Mouse (Mus musculus): Measurements from ENCODE around the gene Robo4. TPM values are rescaled to one million over a fixed set of nuclear protein-coding genes. Genes with fewer than 3 reads are reported as not detected.
A peak's percentile ranks its signal among the peaks of the same experiment; 100 is the strongest.

The Robo4 gene
- polyA plus RNA-seq (2015; fragmentation: Nextera tagmentation; extraction: Ambion mirVana): 18.9 and 21.6 TPM in 2 replicates

DNA sequence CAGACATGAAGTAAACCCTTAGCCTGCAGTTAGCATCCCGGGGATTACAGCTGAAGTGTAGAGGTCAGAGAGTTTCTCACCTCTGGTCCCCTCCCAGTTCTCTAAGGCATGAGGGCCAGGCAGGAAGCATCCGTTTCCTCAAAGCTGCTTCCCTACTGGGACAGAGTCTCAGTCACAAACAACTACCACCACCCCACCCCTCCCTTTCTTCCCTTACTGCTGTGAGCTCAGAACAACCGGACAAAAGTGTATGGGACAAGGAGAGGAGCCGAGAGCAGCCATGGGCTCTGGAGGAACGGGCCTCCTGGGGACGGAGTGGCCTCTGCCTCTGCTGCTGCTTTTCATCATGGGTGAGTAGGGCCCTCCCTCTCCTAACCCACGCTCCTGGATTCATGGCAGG is at the start of gene Robo4:
TSS of gene Robo4 (plus strand) at position 96 of the 400 bp plus-strand sequence.
- Histone ChIP-seq H3K27ac (ENCODE audit: low read length) (peak within 1 kb of the TSS; percentile 83), H3K4me1 (ENCODE audit: insufficient read depth, low read depth, low read length) (no peaks in the 10 kb centered on the region), H3K4me2 (replicated peaks; ENCODE audit: low read depth, low read length) (peak within 1 kb of the TSS; percentile 48), H3K9me3 (ENCODE audit: low read length) (no peaks in the 10 kb centered on the region), H3K9ac (replicated peaks; ENCODE audit: low read depth) (peak within 1 kb of the TSS; percentile 46), H3K27me3 (replicated peaks; ENCODE audit: insufficient read depth, low read length) (no peaks in the 10 kb centered on the region), H3K36me3 (ENCODE audit: insufficient read depth, low read length) (no peaks in the 10 kb centered on the region), H3K4me3 (ENCODE audit: low read depth, low read length) (peak within 1 kb of the TSS; percentile 42)
- 21% methylated on average over 7 of the region's 7 CpGs for WGBS
- peak; percentile 79 for DNase-seq (ENCODE audit: low spot score)
- TF ChIP-seq CTCF (IDR thresholded peaks at IDR 0.05): no peak
- peak; percentile 67; the same call in 1 of the 2 replicates for TF ChIP-seq EP300 (IDR thresholded peaks at IDR 0.05)
- ATAC-seq: peak; percentile 84

DNA sequence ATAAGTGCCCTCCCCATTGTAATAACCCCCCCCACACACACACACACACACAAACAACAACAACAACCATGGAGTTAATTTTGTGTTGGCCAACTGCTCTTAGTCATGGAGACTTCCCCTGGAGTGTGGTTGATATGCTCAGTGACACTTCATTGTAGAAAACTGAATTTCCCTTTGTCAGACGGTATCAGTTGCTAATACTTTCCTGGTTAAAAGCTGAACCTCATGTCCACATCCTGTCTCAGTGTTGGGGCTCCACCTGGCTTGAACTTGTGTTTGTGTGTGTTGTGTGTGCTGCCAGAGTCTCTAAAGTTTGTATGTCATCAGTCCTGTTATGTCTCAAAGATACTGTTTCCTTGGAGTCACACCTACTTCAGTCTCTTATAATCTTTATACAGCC is 47.2 kb upstream of the Robo4 start:
- Histone ChIP-seq H3K9ac (replicated peaks; ENCODE audit: low read depth) (no peak overlapping the region), H3K27me3 (replicated peaks; ENCODE audit: insufficient read depth, low read length) (no peaks in the 10 kb centered on the region), H3K4me1 (ENCODE audit: insufficient read depth, low read depth, low read length) (no peaks in the 10 kb centered on the region), H3K36me3 (ENCODE audit: insufficient read depth, low read length) (no peaks in the 10 kb centered on the region), H3K9me3 (ENCODE audit: low read length) (no peaks in the 10 kb centered on the region), H3K27ac (ENCODE audit: low read length) (no peak overlapping the region), H3K4me3 (ENCODE audit: low read depth, low read length) (no peak overlapping the region), H3K4me2 (replicated peaks; ENCODE audit: low read depth, low read length) (no peak overlapping the region)
- no peak for DNase-seq (ENCODE audit: low spot score)
- 43% methylated on average over 1 of the region's 1 CpGs for WGBS
- no peak for TF ChIP-seq CTCF (IDR thresholded peaks at IDR 0.05)
- no peak for TF ChIP-seq EP300 (IDR thresholded peaks at IDR 0.05)
- no peak for ATAC-seq

DNA sequence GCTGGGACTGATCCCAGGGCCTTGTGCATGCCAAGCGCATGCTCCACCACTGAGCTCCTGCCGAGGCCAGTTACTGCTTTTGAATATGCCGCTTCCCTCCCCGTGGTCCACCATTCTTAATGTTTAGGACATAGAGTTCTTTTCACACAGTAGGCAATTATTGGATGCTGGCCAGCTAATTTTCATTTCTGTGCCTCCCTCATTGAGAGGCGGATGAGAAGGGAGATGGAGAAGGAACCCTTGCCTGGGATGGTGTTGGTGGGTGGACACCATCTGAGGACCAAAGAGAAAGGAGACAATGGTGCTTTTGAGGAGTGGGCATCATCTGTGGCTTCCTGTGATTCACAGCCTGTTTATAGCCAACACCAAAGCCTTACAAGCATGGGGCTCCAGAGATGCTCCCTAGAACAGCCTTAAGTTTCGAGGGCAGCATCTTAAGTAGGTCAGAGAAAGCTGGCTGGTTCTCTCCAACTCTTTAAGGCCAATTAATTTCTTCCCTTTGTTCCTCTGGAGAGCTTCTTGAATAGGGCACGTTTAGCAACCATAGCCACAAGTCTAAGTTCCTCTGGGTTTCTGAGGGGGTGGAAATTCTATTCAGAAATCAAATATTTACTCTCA is 42.9 kb upstream of the Robo4 start:
- Histone ChIP-seq H3K4me2 (replicated peaks; ENCODE audit: low read depth, low read length) (no peak overlapping the region), H3K9ac (replicated peaks; ENCODE audit: low read depth) (no peak overlapping the region), H3K27ac (ENCODE audit: low read length) (peak overlapping the region; percentile 58), H3K27me3 (replicated peaks; ENCODE audit: insufficient read depth, low read length) (no peaks in the 10 kb centered on the region), H3K9me3 (ENCODE audit: low read length) (no peaks in the 10 kb centered on the region), H3K4me1 (ENCODE audit: insufficient read depth, low read depth, low read length) (0 out of 2 replicates have a peak, but pooled peaks cover 2% of the 10 kb centered on the region), H3K36me3 (ENCODE audit: insufficient read depth, low read length) (no peaks in the 10 kb centered on the region), H3K4me3 (ENCODE audit: low read depth, low read length) (no peak overlapping the region)
- ATAC-seq (peak; percentile 71), DNase-seq (ENCODE audit: low spot score) (peak; percentile 75)
- TF ChIP-seq CTCF (IDR thresholded peaks at IDR 0.05) (no peak), EP300 (IDR thresholded peaks at IDR 0.05) (no peak)
- WGBS: 58% methylated on average over 7 of the region's 7 CpGs

DNA sequence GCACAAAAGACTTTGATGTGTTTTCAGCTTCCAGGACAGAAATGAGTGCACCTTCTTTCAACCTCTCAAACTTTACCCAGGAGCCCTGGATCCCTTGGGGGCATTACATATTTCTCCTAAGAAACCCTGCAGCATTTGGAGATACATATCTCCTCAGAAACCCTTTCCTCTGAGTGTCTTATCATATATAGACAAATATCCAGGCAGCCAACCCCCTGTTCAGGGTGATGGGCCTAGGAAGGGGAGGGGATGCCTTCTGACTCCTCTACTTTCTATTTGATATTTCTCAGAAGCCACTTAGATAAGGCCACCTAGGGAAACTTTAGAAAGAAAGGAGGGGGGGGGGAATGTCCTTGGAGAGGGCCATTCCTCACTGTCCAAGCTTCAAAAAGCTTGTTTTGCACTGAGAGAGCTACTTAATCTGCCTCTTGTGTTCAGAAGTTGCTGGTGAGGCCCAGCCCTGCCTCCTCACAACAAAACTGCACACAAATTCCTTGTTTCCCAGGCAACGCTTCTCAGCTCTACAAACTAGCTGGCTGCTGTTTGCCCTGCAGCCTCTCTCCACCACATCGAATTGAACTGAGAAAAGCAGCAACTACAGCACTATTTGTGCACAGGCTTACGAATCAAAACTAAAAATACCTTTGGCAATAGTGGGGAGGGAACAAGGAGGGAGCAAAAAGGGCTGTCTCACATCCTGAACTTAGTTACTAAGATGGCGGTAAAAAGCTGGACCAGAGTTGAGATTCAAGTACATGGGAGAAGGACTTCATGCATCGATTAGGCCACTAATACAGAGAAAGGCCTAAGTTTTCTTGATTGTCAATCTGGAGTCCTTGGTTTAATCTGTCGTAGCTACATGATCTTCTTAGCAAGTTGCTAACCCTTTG is 42.1 kb upstream of the Robo4 start:
- no peak overlapping the region for H3K4me2 ChIP-seq (replicated peaks; ENCODE audit: low read depth, low read length)
- ATAC-seq: peak; percentile 95
- WGBS: 44% methylated on average over 6 of the region's 6 CpGs

DNA sequence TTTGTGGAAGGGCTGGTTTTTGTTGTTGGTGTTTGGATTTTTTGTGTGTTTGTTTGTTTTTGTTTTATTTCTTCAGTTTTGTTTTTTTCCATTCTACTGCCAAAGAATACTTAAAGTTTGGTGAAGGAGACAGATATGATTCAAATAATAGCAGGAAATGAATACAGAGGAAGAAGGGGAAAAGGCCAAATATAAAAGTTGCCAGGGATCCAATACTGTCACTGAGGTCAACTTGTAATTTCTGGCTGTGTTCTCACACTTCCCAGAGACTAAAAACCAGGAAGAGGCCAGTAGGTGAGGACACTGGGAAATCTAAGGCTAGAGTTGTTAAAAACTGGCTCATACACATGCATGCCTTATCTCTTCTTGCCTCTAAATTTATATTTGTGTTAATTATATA is 39.6 kb upstream of the Robo4 start:
- no peak overlapping the region for H3K9ac ChIP-seq (replicated peaks; ENCODE audit: low read depth)
- no peak overlapping the region for H3K4me2 ChIP-seq (replicated peaks; ENCODE audit: low read depth, low read length)
- H3K9me3 ChIP-seq (ENCODE audit: low read length): no peaks in the 10 kb centered on the region
- H3K4me1 ChIP-seq (ENCODE audit: insufficient read depth, low read depth, low read length): 0 out of 2 replicates have a peak, but pooled peaks cover 2% of the 10 kb centered on the region
- no peak for TF ChIP-seq CTCF (IDR thresholded peaks at IDR 0.05)
- TF ChIP-seq EP300 (IDR thresholded peaks at IDR 0.05): no peak
- H3K36me3 ChIP-seq (ENCODE audit: insufficient read depth, low read length): no peaks in the 10 kb centered on the region
- no peak overlapping the region for H3K4me3 ChIP-seq (ENCODE audit: low read depth, low read length)
- DNase-seq (ENCODE audit: low spot score): no peak
- ATAC-seq: no peak
- no peak overlapping the region for H3K27ac ChIP-seq (ENCODE audit: low read length)
- no peaks in the 10 kb centered on the region for H3K27me3 ChIP-seq (replicated peaks; ENCODE audit: insufficient read depth, low read length)

More for the DNA sequence above, 42.1 kb upstream of the Robo4 start:
- TF ChIP-seq EP300 (IDR thresholded peaks at IDR 0.05) (no peak; the same call in none of the 2 replicates), CTCF (IDR thresholded peaks at IDR 0.05) (peak; percentile 14; the same call in 1 of the 2 replicates)
- no peak overlapping the region for H3K9ac ChIP-seq (replicated peaks; ENCODE audit: low read depth)
- no peaks in the 10 kb centered on the region for H3K36me3 ChIP-seq (ENCODE audit: insufficient read depth, low read length)
- H3K9me3 ChIP-seq (ENCODE audit: low read length): no peaks in the 10 kb centered on the region
- 0 out of 2 replicates have a peak, but pooled peaks cover 2% of the 10 kb centered on the region for H3K4me1 ChIP-seq (ENCODE audit: insufficient read depth, low read depth, low read length)
- no peak overlapping the region for H3K4me3 ChIP-seq (ENCODE audit: low read depth, low read length)
- H3K27ac ChIP-seq (ENCODE audit: low read length): peak overlapping the region; percentile 58
- peak; percentile 94 for DNase-seq (ENCODE audit: low spot score)
- H3K27me3 ChIP-seq (replicated peaks; ENCODE audit: insufficient read depth, low read length): no peaks in the 10 kb centered on the region

DNA sequence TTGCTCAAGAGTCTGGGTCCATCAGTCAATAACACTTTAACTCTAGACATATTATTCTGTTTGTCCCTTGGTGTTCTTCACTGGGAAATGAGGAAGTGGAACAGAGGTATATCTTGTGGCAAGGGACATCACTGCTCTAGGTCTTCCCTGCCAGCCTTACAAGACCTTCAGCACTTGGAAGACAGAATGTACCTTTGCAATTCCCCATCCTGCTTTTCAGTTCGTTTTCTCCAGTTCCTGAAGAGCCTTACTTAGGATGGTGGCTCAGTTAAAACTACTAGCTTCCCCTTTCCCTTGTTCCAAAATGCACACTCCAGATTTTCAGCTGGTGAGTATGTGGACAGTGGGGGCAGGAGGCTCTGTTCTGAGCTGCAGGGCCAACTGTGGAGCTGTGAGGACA is 38.8 kb upstream of the Robo4 start:
- ATAC-seq: no peak
- H3K4me1 ChIP-seq (ENCODE audit: insufficient read depth, low read depth, low read length): 0 out of 2 replicates have a peak, but pooled peaks cover 2% of the 10 kb centered on the region
- TF ChIP-seq CTCF (IDR thresholded peaks at IDR 0.05) (no peak), EP300 (IDR thresholded peaks at IDR 0.05) (no peak)
- no peak for DNase-seq (ENCODE audit: low spot score)
- no peak overlapping the region for H3K4me2 ChIP-seq (replicated peaks; ENCODE audit: low read depth, low read length)
- H3K4me3 ChIP-seq (ENCODE audit: low read depth, low read length): no peak overlapping the region
- H3K36me3 ChIP-seq (ENCODE audit: insufficient read depth, low read length): no peaks in the 10 kb centered on the region
- H3K9ac ChIP-seq (replicated peaks; ENCODE audit: low read depth): no peak overlapping the region
- no peaks in the 10 kb centered on the region for H3K27me3 ChIP-seq (replicated peaks; ENCODE audit: insufficient read depth, low read length)
- no peaks in the 10 kb centered on the region for H3K9me3 ChIP-seq (ENCODE audit: low read length)
- 50% methylated on average over 1 of the region's 1 CpGs for WGBS
- H3K27ac ChIP-seq (ENCODE audit: low read length): no peak overlapping the region
